Mouse (Mus musculus): Measurements from ENCODE around the gene A030005K14Rik. TPM values are rescaled to one million over a fixed set of nuclear protein-coding genes. Genes with fewer than 3 reads are reported as not detected.

The A030005K14Rik gene
- not detected in 2 replicates for polyA plus RNA-seq (2012; ENCODE audit: low replicate concordance)

DNA sequence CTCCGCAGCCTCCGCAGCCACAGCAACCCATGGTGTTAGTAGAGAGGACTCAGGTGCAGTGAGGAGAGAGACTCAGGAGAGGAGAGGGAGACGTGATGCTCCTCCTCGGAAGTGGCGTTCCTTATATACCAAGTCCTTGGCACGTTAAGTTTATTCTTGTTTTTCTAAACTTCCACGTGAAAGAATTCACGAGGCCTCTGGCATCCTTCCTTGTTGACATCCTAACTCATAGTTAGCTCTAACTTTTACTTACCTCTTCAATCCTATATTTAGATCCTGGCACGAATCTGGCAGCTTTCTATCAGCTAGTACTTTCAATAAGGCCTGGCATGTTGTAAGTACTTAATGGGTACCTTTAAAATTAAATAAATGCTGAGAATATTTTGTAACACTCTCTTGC is at the start of gene A030005K14Rik:
TSS of gene A030005K14Rik (minus strand) at position 101 of the 400 bp plus-strand sequence.

DNA sequence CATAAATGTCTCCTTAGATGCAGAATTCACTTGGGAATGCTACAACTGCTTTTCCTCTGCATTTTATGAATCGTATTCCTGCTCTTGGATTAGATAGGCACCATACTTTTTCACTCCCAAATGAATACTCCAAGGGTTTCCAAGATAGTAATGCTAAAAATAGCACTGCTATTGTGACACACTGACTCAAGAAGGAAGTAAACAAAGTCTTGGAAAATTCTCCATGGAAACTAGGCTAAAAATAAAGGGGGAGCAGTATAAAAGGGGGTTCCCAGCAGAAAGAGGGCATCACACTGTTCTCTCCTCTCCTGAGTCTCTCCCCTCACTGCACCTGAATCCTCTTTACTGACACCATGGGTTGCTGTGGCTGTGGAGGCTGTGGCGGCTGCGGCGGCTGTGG is 1.5 kb upstream of the A030005K14Rik start, which contains the start of gene Krtap28-13:
TSS of gene Krtap28-13 (plus strand) at position 288 of the 400 bp plus-strand sequence.

DNA sequence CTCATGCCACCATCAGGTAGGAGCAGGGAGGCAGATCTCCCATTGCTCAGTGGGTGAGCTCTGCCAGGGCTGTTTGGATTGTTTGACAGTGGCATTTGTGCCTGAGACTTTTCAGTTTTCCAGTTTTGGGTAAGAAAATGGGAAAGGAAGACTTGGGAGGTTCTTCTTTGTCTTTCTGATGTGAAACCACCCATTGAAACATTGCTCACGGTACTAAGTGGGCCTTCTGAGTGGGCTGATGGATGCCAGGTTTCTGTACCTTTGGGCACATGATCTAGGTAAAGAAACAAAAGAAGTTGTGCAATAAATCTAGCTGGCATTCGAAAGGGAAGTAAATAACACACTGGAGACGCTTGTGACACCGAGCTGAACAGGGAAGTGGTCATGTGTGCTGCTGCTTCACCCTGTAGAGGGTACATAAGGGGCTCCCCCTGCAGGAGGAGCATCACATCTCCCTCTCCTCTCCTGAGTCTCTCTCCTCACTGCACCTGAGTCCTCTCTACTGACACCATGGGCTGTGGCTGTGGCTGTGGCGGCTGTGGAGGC is 14.2 kb downstream of the A030005K14Rik start, which contains the start of gene Gm47969:
TSS of gene Gm47969 (plus strand) at position 51 of the 546 bp plus-strand sequence.

DNA sequence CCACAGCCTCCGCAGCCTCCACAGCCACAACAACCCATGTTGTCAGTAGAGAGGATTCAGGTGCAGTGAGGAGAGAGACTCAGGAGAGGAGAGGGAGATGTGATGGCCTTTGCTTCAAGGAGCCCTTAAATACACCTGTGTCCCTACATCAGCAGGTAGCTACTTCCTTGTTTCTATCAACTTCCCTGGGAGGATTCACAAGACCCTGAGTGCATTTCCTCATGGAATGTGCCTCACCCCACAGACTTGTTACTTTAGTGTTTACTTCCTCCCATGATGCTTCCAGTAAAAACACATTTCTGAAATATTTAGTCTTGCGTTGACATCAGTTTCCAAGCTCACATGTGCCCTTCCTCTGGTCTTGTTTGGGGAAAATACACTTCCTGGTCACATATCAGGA is 16.8 kb downstream of the A030005K14Rik start, which contains the start of gene Krtap28-10:
TSS of gene Krtap28-10 (minus strand) at position 101 of the 400 bp plus-strand sequence.

DNA sequence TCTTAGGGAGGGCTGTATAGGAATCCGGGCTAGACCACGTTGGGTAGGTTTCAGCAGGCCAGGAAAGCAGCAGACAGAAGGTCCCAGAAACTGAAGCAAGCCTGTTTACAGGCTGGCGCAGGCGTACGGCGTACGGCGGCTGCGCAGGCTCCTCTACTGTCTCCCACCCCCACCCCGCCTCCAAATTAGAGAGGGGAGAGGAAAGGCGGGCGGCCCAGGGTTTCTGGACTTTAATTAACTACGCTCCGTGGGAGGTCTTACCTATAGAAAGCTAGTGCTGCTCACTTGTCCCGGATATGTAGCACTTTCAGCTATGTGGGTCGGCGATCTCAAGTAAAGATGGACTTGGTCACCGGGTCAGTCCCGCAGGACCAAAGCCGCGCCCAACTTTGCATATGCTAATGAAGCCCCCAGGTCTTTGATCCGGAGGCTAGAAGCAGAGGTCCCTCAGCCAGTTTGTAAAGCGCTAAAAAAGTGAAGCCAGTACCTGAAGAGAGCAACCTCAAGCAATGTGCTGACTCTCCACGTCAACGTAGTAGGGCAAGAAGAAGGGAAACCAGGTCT is 21.0 kb downstream of the A030005K14Rik start, which contains the start of gene Slc19a3:
TSS of gene Slc19a3 (minus strand) at position 340 of the 564 bp plus-strand sequence.

Other genes starting within 250 kb of the A030005K14Rik start
- 16.3 and 16.5 TPM in 2 replicates for gene Agfg1, start 219.9 kb downstream of the A030005K14Rik start, polyA plus RNA-seq (2012; ENCODE audit: low replicate concordance)
- 0.26 TPM in 1 of 2 replicates, not detected in the other for gene A030005L19Rik, start 146.1 kb downstream of the A030005K14Rik start, polyA plus RNA-seq (2012; ENCODE audit: low replicate concordance)
- gene A030014E15Rik, start 134.5 kb downstream of the A030005K14Rik start, polyA plus RNA-seq (2012; ENCODE audit: low replicate concordance), result not detected in 2 replicates
- not detected in 2 replicates for gene Gm6217, start 128.0 kb downstream of the A030005K14Rik start, polyA plus RNA-seq (2012; ENCODE audit: low replicate concordance)
- not detected in 2 replicates for gene A030003K21Rik, start 116.0 kb downstream of the A030005K14Rik start, polyA plus RNA-seq (2012; ENCODE audit: low replicate concordance)
- gene Gm7544, start 103.4 kb downstream of the A030005K14Rik start, polyA plus RNA-seq (2012; ENCODE audit: low replicate concordance), result not detected in 2 replicates
- not detected in 2 replicates for gene Gm47955, start 99.1 kb downstream of the A030005K14Rik start, polyA plus RNA-seq (2012; ENCODE audit: low replicate concordance)
- not detected in 2 replicates for gene Gm47959, start 58.8 kb downstream of the A030005K14Rik start, polyA plus RNA-seq (2012; ENCODE audit: low replicate concordance)
- gene Slc19a3, start 20.9 kb downstream of the A030005K14Rik start, polyA plus RNA-seq (2012; ENCODE audit: low replicate concordance), result 0.11 TPM in 1 of 2 replicates, not detected in the other
- not detected in 2 replicates for gene Krtap28-10, start 16.9 kb downstream of the A030005K14Rik start, polyA plus RNA-seq (2012; ENCODE audit: low replicate concordance)
- not detected in 2 replicates for gene Gm47969, start 14.4 kb downstream of the A030005K14Rik start, polyA plus RNA-seq (2012; ENCODE audit: low replicate concordance)
- not detected in 2 replicates for gene Krtap28-13, start 1.6 kb upstream of the A030005K14Rik start, polyA plus RNA-seq (2012; ENCODE audit: low replicate concordance)
- gene Ccl20, start 57.4 kb upstream of the A030005K14Rik start, polyA plus RNA-seq (2012; ENCODE audit: low replicate concordance), result not detected in 2 replicates
- gene Daw1, start 100.4 kb upstream of the A030005K14Rik start, polyA plus RNA-seq (2012; ENCODE audit: low replicate concordance), result not detected in 2 replicates